Mouse (Mus musculus): ENCODE results near the gene Myl10.
"Not testable (repeated sequence)": the region's sequence is repeated elsewhere in the genome, so short reads cannot be mapped to it uniquely, and the experiment has no call there.

Gene Myl10

GRCm38 (mm10) chr5:136705532-136705931, 12.6 kb downstream of the Myl10 start:
- no peak for DNase-seq (ENCODE audit: low spot score)

- DNase-seq (ENCODE audit: low spot score) = peak; percentile 37
Observed at GRCm38 (mm10) chr5:136706803-136707202, 13.9 kb downstream of the Myl10 start.

- no peak for DNase-seq (ENCODE audit: low spot score)
Observed at GRCm38 (mm10) chr5:136708116-136708515, 15.2 kb downstream of the Myl10 start.

GRCm38 (mm10) chr5:136710742-136711141, 17.8 kb downstream of the Myl10 start:
- no peak for DNase-seq (ENCODE audit: low spot score)

GRCm38 (mm10) chr5:136714232-136714875, 21.4 kb downstream of the Myl10 start:
- DNase-seq (ENCODE audit: low spot score) = no peak

- DNase-seq (ENCODE audit: low spot score) = no peak
Observed at GRCm38 (mm10) chr5:136714879-136715278, 21.9 kb downstream of the Myl10 start.

- DNase-seq (ENCODE audit: low spot score) = no peak
Observed at GRCm38 (mm10) chr5:136716696-136717572, 24.0 kb downstream of the Myl10 start.

- DNase-seq (ENCODE audit: low spot score) = no peak
Observed at GRCm38 (mm10) chr5:136717573-136717854, 24.6 kb downstream of the Myl10 start.

GRCm38 (mm10) chr5:136718656-136719055, 25.7 kb downstream of the Myl10 start:
- no peak for DNase-seq (ENCODE audit: low spot score)

- DNase-seq (ENCODE audit: low spot score) = no peak
Observed at GRCm38 (mm10) chr5:136721596-136721995, 28.6 kb downstream of the Myl10 start.

GRCm38 (mm10) chr5:136726271-136726670, 33.3 kb downstream of the Myl10 start:
- DNase-seq (ENCODE audit: low spot score) = not testable (repeated sequence)

- DNase-seq (ENCODE audit: low spot score) = no peak
Observed at GRCm38 (mm10) chr5:136738918-136739317, 46.0 kb downstream of the Myl10 start.

GRCm38 (mm10) chr5:136746596-136746995, 53.6 kb downstream of the Myl10 start:
- no peak for DNase-seq (ENCODE audit: low spot score)
